Mouse (Mus musculus) NIH3T3 (cell line): Measurements from ENCODE around the gene Eno3.

Experiments used
- DNase-seq: peaks from one replicate; pipeline ENCODE4 v3.0.0-alpha.2; 2012; ENCODE audit warnings: low read depth

Eno3 gene

DNA sequence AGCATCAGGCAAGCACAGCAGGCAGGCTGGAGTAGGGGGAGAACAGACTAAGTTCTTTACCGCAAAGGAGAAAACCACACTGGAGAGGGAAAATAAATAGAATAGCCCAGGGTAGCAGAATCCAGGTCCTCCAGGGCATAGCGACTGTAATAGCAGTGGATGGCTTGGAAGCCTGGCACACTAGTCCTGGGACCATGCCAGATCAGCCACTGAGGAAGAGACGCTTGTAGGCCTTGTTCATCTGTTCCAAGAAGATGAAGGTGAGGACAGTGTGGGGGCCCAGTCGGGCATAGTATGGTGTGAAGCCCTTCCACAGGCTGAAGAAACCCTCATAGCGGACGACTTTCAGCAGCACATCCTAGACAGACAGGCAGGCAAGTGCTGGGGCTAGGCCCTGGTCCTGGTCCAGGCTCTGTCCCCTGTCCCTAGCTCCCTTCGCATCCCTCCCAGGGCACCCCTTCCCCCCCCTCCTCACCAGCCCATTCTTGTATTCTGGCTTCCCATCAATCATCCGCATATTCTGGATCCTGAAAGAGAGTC is 12.4 kb upstream of the Eno3 start:
- DNase-seq, result no peak

DNA sequence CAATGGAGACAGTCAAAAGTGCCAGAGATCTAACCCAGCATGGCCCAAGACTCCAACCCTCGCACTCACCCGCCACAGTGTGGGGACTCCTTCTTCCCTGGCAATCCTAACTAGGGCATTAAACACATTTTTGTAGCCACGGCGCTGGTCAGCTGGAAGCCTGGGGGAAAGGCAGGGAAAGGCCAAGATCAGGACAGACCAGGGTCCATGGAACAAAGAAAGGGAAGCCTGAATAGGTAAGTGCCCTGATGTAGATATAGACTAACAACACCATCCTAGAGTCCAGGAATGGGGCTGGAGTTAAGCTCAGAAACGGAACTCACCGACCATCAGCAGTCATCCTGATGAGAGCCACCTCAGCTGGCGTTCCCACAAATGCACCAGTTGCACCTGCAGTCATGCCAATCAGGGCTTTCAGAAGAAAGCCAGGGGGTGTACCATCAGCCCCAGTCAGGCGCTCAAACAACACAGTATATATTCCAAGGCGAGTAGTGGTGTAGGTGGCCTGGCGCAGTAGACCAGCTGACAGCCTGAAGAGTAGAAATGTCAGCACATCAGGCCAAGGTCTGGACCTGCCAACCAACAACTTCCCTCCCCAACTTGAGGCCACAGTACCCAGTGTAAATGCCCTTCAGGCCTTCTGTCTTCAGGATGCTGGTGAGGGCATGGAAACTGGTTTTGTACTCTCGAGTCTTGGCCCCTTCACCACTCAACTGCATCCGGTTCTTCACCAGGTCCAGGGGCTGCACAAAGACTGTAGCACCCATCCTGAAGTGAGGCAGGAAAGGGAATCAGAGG is 11.3 kb upstream of the Eno3 start:
- DNase-seq, result no peak

DNA sequence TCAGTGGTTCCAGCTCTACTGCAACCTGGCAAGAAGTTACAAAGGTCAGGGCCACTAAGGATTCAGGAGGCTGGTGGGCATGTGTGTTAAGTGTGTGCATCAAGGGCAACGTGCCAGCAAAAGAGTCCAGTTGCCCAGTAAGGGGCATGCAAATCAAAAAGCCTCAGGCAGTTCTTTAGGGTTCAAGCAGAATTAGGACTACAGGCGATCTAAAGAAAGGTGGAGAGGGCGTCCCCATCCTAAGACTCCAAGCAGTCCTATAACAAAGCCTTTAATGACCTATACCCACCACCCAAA is 10.8 kb upstream of the Eno3 start:
- peak; percentile 52 for DNase-seq

DNA sequence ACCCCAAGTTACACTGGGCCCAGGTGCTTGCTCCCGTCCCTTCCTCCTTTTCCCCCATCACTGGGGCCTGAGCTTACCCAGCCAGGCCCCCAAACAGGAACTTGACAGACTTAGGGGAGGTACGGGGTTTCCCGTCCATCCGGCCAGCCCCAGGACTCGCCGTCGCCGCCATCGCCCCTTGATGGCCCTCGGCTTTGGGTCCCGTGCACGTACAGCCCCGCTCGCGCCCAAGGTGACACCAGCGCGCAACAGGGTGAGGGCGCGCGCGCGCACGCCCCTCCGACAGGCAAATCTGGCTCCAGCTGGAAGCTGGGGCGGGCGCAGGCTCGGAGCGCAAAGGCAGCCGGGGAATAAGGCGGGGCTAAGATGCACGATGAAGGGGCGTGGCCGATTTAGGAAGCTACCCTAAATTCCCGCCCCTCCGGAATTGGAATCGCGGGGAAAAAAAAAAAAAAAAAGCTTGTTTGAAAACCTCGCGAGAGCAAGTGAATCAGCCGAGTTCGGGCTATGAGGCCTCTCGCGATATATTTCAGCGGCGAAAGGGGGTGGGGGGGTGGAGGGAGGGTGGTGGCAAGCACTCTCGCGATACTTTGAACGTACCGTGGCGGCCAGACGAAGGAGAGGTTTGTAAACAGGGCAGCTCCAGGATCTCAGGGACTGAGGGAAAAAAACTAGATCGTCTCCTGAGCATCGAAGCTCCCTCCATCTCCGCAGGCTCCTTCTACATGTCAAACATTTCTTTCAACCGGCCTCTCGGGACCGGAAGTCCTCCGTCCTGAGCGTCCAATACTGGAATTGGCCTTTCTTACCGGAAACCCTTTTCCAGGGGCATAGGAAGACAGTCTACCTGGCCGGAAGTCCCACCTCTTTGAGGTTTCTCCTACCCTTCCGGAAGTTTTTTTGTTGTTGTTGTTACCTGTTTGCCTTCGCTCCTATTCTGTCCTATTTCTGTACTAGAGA is 10.0 kb upstream of the Eno3 start, which contains the start of the genes Rnf167 and Slc25a11:
Gene Rnf167, plus strand, starts transcription at position 545 of the 960 bp plus-strand sequence.
Gene Slc25a11, minus strand, starts transcription at position 789 of the 960 bp plus-strand sequence.
- peak; percentile 99 for DNase-seq

DNA sequence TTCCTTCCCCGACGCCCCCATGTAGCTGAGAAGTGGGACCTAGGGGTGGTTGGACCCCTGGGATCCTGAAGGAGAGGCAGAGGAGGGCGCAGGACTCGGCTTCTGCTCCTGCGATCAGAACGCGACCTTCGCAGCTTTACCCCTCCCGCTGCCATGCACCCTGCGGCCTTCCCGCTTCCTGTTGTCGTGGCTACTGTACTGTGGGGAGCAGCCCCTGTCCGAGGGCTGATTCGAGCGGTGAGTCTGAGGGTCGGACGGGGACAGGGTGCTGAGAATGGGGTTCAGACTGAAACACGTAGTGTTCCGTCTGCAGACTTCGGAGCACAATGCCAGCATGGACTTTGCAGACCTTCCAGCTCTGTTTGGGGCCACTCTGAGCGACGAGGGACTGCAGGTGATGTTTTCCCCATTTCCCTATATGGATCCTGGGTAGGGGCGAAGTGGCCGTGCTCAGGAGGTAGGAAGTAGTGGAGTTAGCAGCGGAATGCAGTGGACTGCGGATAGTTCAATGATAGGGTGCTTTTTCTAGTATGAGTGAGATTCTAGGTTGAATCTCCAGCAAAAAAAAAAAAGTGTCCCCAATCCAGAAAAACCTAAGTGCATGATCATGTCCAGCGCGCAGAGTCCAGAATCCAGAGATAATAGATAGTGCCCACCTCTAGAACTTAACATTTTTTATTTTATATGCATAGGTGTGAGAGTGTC is 9.1 kb upstream of the Eno3 start:
- DNase-seq, result peak; percentile 52

DNA sequence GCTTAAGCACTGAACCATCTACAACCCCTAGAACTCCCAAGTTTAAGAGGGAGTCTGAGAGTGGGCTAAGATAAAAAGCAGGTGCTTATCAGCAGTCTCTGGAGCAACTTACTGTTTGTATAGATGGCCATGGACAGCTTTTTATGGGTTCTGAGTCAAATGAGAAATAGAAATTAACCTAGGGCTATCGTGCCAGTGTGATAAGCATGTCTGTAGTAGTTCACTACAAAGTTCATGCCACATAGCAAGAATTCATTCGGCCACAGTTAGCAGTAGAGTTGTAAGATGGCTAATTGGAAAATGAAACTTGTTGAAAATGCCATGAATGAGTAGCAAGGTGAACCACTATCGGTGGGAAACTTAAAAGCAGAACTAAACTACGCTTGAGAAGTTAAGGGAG is 8.5 kb upstream of the Eno3 start:
- no peak for DNase-seq

DNA sequence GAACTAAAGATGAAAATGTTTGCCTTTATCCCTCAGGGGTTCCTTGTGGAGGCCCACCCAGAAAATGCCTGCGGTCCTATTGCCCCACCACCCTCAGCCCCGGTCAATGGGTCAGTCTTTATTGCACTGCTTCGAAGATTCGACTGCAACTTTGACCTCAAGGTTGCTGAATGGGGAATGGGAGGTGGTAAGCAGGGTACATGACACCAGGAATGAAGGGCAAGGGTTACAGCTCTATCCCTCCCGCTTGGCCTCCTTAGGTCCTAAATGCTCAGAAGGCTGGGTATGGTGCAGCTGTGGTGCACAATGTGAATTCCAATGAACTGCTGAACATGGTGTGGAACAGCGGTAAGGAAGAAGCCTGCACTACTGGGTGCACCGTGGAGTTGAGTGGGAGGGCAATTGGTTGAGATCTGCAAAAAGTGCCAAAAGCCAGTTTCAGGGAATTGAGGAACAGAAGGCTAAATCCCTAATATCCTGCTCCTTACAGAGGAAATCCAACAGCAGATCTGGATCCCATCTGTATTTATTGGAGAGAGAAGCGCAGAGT is 7.7 kb upstream of the Eno3 start:
- DNase-seq, result no peak

DNA sequence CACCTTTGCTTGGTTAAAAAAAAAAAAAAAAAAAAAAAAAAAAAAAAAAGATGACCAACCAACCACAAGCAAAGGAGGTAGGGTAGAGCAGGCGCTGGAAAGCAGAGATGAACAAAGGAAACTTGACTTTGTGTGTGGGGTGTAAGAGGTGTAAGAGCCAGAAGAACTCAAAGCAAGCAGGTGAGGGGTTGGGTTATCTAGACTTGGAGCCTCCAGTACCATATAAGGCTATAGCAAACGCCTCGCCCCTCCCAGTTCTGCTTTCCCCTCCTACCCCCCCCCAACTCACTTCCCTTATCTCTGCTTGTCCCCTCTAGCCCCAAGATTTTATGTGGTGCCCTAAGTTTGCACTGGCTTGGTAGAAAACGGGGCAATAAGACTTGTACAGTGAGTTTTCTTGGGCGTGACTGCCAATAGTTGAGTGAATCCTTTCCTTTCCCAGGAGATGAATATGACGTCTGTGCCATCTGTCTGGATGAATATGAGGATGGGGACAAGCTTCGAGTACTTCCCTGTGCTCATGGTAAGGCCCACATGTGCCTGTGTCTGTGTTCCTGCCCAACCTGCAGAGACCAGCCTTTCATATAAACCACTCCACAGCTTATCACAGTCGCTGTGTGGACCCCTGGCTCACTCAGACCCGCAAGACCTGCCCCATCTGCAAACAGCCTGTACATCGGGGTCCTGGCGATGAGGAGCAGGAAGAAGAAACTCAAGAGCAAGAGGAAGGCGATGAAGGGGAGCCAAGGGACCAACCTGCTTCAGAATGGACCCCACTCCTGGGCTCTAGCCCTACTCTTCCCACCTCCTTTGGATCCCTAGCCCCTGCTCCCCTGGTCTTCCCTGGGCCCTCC is 6.5 kb upstream of the Eno3 start:
- DNase-seq, result no peak

DNA sequence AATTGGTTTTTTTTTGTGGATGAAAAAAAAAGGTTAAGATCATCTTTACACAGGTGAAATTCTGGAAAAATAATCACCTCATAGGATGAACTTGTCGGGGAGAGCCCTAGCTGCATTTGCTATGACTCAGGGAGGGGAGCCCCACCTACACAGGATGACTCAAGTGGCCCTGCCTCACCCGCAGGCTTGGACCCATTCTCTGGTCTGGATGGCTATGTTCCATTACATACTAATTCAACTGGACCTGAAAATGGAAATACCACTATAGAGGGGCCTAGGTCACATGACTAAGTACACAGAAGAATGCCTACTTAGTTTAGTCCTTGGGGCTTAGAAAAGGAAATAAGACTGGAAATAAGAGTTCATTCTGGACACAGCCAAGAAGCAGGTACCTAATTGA is 5.6 kb upstream of the Eno3 start:
- DNase-seq, result peak; percentile 85

DNA sequence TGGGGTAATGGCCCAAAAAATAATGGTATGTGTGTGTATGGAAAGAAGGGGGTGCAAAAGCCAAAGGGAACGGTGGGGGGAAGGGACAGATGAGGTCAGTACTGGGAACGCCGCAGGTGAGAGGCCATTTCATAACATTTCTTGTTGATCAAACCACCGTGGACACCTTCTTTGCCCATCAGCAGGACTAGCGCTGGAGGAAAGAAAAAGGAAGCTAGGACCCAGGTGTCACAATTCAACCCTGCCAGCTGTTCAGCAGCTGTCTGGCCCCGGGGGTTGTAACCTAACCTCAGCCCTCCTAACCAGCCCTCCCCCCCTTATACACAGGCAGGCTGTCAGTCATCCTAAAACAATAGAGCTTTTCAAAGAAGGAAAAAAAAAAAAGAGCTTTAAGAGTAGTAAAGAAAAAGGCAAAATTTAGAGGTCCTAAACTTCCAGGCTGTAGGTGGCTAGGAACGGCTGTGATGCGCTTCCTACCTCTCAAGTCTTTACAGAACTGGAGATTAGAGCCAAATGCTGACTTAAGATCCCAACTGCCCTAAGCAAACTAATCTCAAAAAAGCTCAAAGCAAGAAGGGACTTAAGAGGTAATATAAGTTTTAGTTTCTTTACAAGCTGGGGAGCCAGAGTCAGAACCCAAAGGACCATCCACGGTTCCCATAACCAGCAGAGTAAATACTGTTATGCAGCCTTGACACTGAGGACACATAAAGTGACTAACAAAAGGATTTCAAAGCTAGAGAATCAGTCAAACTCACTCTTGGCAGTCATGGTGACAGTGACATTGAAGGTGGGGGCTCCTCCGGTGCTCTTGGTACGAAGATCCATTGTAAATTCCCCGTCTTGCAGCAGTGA is 4.7 kb upstream of the Eno3 start:
- DNase-seq, result peak; percentile 55

DNA sequence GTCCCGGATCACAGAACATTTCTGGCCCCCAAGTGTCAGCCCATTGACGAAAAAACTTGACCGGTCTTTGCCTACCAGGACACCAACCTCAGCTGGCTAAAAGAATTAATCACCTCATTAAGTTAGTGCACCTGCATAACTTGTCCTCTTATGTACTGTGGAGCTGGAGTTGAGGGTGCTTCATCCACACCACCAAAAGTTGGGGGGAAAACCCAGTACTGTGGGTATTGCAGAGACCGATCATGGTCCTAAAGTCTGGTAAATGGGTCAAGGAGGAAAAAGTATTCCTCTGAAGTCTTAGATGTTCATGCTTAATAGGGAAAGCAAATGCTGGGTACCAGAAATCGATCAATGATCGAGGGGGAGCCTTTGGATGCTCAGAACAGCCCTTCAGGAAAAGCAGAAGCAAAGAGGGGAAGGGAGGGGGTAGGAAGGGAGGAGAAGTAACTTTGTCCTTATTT is 4.1 kb upstream of the Eno3 start:
- no peak for DNase-seq

DNA sequence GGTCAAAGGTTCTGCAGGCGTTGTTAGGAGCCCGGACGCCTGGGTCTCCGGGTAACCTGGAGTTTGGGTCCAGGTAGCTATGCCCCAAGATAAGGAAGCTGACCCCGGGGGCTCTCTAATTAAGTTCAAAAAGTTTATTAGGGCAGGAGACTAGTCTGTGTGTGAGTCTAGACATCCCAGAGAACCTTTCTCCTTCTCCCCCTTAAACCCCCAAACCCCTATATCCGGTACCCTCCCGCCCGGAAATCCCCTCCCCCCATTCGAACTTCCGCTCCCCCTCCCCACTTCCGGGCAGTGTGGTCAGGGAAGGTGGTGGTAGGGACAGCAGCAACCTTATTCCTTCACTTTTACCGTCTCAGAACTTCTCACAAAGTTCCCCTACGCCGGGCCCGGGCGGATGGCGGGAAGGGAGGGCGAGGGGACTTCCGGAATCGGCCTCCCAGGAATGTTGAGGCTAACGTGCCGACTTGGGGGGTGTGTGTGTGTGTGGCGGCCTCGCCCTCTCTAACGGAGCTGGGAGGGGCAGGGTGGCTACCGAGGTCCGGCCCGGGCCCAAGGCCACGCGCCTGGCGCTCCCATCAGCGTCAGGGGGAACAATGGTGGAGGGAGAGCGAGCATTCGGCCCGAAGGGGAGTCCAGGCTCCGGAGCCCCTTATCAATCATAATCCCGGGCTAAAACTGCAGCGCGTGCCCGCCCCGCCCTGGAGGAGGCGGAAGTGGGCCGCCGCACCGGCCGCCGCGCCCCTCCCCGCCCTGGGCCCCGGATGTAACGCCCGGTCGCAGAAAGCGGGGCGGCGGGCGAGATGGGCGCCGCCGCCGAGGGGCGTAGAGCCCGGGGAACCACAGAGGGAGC is 3.4 kb upstream of the Eno3 start:
- DNase-seq, result peak; percentile 78

DNA sequence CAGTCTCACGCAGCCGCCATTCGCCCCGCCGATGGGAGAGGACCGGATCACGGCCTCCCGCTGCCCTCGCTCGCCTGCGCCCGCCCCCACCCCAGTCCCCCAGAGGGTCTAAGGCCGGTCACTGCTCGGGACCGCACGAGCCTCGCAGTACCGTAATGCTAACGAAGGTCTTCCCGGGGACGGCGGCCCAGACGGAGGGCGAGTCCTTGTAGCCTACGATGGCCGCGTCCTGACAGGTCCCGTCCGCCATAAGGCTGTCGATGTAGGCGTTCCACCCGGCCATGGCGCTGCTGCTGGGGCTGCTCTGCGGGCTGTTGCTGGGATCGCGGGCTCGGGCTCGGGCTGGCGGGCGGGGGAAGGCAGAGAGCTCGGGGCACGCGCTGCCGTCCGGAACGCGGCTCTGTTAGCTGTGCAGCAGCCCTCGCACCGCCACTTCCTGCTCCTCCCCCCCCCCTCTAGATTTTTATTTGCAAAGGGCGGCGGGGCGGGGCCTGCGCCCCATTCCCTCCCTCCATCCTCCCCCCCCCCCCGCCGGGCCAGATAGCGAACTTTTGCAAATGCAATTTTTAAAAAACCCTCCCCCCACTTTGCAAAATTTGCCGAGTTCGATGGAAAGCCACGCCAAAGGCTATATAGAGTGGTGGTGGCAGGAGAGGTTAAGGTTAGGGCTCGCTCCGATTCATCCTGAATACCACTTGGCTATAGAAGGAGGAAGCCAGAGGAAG is 2.6 kb upstream of the Eno3 start, which contains the start of gene Pfn1:
Gene Pfn1, minus strand, starts transcription at position 447 of the 725 bp plus-strand sequence.
- peak; percentile 93 for DNase-seq

DNA sequence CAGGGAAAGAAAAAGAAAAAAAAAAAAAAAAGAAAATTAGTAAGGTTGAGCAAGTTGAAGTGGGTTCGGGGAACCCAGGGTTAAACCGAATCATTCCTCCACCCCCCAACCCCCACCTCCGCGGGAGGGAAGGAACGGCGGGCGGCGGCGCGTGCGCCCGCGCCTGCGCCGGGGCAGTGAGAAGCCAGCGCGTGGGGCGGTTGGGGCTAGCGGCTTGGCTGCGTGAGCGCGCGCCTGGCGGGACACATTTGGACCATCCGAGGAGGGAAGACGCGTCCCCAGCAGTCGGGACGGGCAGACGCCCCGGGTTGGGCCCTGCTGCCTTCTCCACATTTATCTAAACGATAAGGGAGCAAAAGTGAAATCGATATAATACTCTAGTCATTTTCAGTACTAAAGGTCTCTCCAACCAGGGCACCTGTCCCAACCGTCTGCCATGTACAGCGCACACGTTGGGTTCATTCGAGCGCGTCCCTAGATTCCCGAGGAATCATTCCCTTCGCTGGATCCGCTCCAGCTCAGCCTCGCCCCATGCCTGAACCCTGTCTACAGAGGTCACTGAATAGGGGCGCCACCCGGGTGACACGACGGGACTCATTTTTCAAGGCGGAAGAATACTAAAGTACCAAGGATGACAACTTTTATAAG is 2.0 kb upstream of the Eno3 start:
- DNase-seq, result peak; percentile 93

DNA sequence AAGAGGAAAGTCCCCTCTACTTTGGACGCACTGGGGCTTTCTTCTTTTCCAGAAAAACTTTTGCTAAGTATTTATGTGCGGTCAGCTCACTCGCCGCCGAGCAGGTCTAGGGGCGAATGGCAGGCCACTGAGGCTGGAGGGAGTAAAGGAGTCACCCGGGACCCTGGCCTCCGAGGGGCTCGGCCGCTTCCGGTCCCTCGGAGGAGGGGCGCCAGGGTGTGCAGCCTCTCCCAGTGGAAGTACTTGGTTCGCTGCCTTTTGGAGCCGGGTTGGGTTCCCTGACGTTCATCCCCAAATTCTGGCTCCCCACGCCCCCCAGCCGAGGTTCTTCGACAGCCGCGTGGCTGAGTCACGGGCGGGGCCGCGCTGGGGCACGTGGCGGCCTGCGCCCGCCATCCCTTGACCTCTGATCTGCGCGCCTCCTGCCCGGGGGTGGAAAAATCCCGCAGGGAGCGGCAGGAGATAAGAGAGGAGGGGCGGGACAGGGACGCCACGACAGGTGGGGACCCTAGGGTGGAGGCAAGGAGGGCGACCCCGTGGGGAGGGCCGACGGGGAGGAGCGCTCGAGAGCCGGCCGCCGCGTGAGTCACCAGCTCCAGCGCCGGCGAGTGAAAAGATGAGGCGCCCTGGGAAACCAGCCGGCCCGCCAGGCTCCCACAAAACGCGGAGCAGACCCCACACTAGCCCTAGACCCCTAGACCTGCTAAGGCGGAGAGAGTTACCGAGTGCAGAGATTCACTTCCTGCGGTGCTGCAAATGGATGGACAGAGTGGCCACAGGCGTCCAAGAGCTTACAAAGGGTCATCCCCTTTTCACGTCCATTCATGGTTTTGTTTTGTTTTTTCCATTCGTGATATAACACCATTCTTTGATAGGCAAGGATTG is 1.2 kb upstream of the Eno3 start:
- peak; percentile 78 for DNase-seq

DNA sequence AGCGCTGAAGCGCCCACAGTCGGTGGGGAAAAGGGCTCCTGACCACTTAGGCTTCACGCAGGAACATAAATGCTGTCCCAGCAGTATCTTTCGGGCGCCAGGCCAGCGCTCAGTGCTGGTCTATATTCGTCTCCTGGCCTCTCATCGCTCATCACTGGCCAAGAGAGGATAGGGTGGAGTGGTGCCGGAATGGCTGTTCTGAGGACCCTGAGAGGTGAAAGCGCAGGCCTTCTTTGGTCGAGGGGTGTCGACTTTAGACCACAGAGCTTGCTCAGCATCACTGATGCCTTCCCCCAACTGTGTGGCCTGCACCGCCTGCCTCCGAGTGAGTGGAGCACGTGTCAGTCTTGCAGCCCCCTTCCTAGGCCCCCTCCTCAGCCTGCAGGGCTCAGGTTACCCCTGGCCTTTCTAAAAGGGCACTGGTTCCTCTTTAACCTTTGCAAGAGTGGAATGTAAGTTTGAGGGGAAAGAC is 510 bp upstream of the Eno3 start:
- peak; percentile 75 for DNase-seq
